Mouse (Mus musculus): Measurements from ENCODE around the gene Pik3ap1.

- TF ChIP-seq CTCF (IDR thresholded peaks at IDR 0.05) (no peak), EP300 (IDR thresholded peaks at IDR 0.05) (no peak)
Measured at GRCm38 (mm10) chr19:41335721-41336120, 49.2 kb downstream of the Pik3ap1 start.
